ENCODE assay signal across 14 mouse cellular contexts in genomic region chr14:24617126-24617375, GRCm38 (mm10).
A peak's percentile ranks its signal among the peaks of the same experiment; 100 is the strongest.
DNase-seq lines count a peak whose midpoint lies in the region; ATAC-seq and TF ChIP-seq lines count a peak whose summit lies in the region.
"Had no signal": no experiment of that assay in that cellular context is flagged by ENCODE, and none has a peak within 500 bp of the region (broad histone marks: within the 10 kb centered on the region; RNA-seq: fewer than 3 reads in every experiment).

No protein-coding gene starts in this region.

- no peak for ATAC-seq in forebrain, postnatal 0 days
- no peak for ATAC-seq in midbrain, embryonic 12.5 days (ENCODE audit: low FRiP score, low read depth)
- ATAC-seq: activated CD4-positive, CD25-positive, alpha-beta regulatory T cell, adult 4 months; CD4-positive, CD25-positive, alpha-beta regulatory T cell, adult 4 months had no signal

- H3K4me1 ChIP-seq in forebrain, postnatal 0 days (ENCODE audit: insufficient read depth), result peaks cover 26% of the 10 kb centered on the region
- peaks cover 55% of the 10 kb centered on the region for H3K4me1 ChIP-seq in midbrain, embryonic 12.5 days

- H3K27ac ChIP-seq in forebrain, postnatal 0 days (ENCODE audit: low read depth, low read length), result peak overlapping the region; percentile 92
- H3K27ac ChIP-seq in midbrain, embryonic 12.5 days (replicated peaks), result peak overlapping the region; percentile 97
- H3K27ac ChIP-seq: gastrocnemius, adult 2 months; limb, embryonic 12.5 days; macrophage had no signal

- H3K4me3 ChIP-seq in forebrain, postnatal 0 days (ENCODE audit: low read depth, low read length), result no peak overlapping the region
- 0 out of 2 replicates have a peak overlapping the region, but pooled peaks have one; percentile 4 for H3K4me3 ChIP-seq in midbrain, embryonic 12.5 days
- H3K4me3 ChIP-seq: gastrocnemius, adult 2 months; limb, embryonic 12.5 days; myocyte had no signal

- WGBS in forebrain, postnatal 0 days, result 4% methylated on average over 3 of the region's 3 CpGs
- WGBS in midbrain, embryonic 12.5 days, result 8% methylated on average over 3 of the region's 3 CpGs

- H3K4me2 ChIP-seq in forebrain, postnatal 0 days (ENCODE audit: low read depth), result no peak overlapping the region
- H3K4me2 ChIP-seq in midbrain, embryonic 12.5 days (replicated peaks), result peak overlapping the region; percentile 38
- H3K4me2 ChIP-seq: limb, embryonic 12.5 days had no signal

- H3K36me3 ChIP-seq in forebrain, postnatal 0 days (ENCODE audit: insufficient read depth), result no peaks in the 10 kb centered on the region
- no peaks in the 10 kb centered on the region for H3K36me3 ChIP-seq in midbrain, embryonic 12.5 days
- H3K36me3 ChIP-seq: limb, embryonic 12.5 days had no signal

- TF ChIP-seq CTCF in forebrain, postnatal 0 days (IDR thresholded peaks at IDR 0.05; ENCODE audit: low read depth), result no peak

- no peaks in the 10 kb centered on the region for H3K27me3 ChIP-seq in forebrain, postnatal 0 days (ENCODE audit: insufficient read depth, low read length)
- H3K27me3 ChIP-seq in midbrain, embryonic 12.5 days, result no peaks in the 10 kb centered on the region

- 0 out of 2 replicates have a peak overlapping the region, but pooled peaks have one; percentile 2 for H3K9ac ChIP-seq in forebrain, postnatal 0 days
- peak overlapping the region; percentile 11; the same call in 1 of the 2 replicates for H3K9ac ChIP-seq in midbrain, embryonic 12.5 days (replicated peaks)
- H3K9ac ChIP-seq: limb, embryonic 12.5 days had no signal

- DNase-seq in right cerebral cortex, postnatal 25 days, result peak; percentile 16
- DNase-seq in right cerebral cortex, postnatal 4 days, result no peak
- no peak for DNase-seq in forebrain, postnatal 0 days
- no peak for DNase-seq in adrenal gland, adult (ENCODE audit: inconsistent age in 2 of 2, low spot score in 1 of 2)
- DNase-seq in gastrocnemius, adult 18-20 months (ENCODE audit: low spot score), result no peak
- no peak for DNase-seq in thymus, postnatal 25 days
- DNase-seq: gastrocnemius, adult 2 months; thymus, postnatal 4 days had no signal

- no peaks in the 10 kb centered on the region for H3K9me3 ChIP-seq in forebrain, postnatal 0 days (ENCODE audit: low read length)
- no peaks in the 10 kb centered on the region for H3K9me3 ChIP-seq in midbrain, embryonic 12.5 days
- H3K9me3 ChIP-seq: limb, embryonic 12.5 days had no signal
